In the genomic region with DNA sequence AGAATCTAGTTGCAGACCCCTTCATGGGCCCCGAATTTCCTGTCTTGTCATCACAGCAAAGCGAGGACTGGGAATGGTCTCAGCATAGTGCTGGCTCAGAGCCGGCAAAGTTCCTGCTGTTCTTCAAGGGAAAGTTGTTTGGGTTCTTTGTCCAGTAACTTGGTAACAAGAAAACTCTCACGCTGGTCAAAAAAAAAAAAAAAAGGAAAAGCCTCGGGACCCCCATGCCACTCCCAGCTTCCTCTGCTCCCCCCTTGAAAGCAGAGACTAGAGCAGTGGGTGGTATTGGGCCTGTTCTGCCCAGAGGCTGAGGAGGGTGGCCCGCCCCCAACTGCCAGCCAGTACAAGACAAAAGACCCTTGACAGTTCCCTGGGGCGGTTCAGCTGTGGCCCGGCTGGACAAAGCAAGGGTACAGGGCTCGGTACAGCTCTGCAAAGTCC, we compare ENCODE assay signal across 8 mouse cellular contexts. TPM values are rescaled to one million over a fixed set of nuclear protein-coding genes. Genes with fewer than 3 reads are reported as not detected.
DNase-seq lines count a peak whose midpoint lies in the region; ATAC-seq lines count a peak whose summit lies in the region.

No protein-coding gene starts in this region.

- DNase-seq in left cerebral cortex, postnatal 14 days (ENCODE audit: low spot score in 2 of 2), result peak; percentile 44 to 45
- no peak for DNase-seq in left cerebral cortex, adult 18-20 months (ENCODE audit: low spot score in 2 of 2)
- DNase-seq in embryonic facial prominence, embryonic 10.5 days (ENCODE audit: low spot score), result peak; percentile 61
- no peak for DNase-seq in spleen, postnatal 36 days (ENCODE audit: low spot score in 2 of 2)
- DNase-seq in liver, embryonic 11.5 days (ENCODE audit: low spot score), result no peak

- no peaks in the 10 kb centered on the region for H3K9me3 ChIP-seq in embryonic facial prominence, embryonic 10.5 days
- H3K9me3 ChIP-seq in hindbrain, embryonic 15.5 days, result no peaks in the 10 kb centered on the region
- H3K9me3 ChIP-seq in neural tube, embryonic 12.5 days, result no peaks in the 10 kb centered on the region
- no peaks in the 10 kb centered on the region for H3K9me3 ChIP-seq in liver, embryonic 11.5 days (ENCODE audit: control insufficient read depth, low read length)

- peak overlapping the region; percentile 70 for H3K4me2 ChIP-seq in hindbrain, embryonic 15.5 days
- peak overlapping the region; percentile 83 for H3K4me2 ChIP-seq in neural tube, embryonic 12.5 days (replicated peaks)
- H3K4me2 ChIP-seq in liver, embryonic 11.5 days, result no peak overlapping the region

- intact Hi-C loops in left cerebral cortex, postnatal 14 days (cut with DNase I), result no loop called here

- H3K4me1 ChIP-seq in embryonic facial prominence, embryonic 10.5 days, result peaks cover 46% of the 10 kb centered on the region
- peaks cover 35% of the 10 kb centered on the region for H3K4me1 ChIP-seq in hindbrain, embryonic 15.5 days (replicated peaks)
- peaks cover 31% of the 10 kb centered on the region for H3K4me1 ChIP-seq in neural tube, embryonic 12.5 days
- no peaks in the 10 kb centered on the region for H3K4me1 ChIP-seq in liver, embryonic 11.5 days (replicated peaks; ENCODE audit: control insufficient read depth, insufficient read depth, low read length)

- H3K27me3 ChIP-seq in embryonic facial prominence, embryonic 10.5 days (replicated peaks; ENCODE audit: low read depth, poor library complexity, severe bottlenecking), result peaks cover 55% of the 10 kb centered on the region
- no peaks in the 10 kb centered on the region for H3K27me3 ChIP-seq in hindbrain, embryonic 15.5 days
- H3K27me3 ChIP-seq in neural tube, embryonic 12.5 days (replicated peaks), result peaks cover 2% of the 10 kb centered on the region; the same call in 1 of the 2 replicates
- peaks cover 49% of the 10 kb centered on the region for H3K27me3 ChIP-seq in liver, embryonic 11.5 days (replicated peaks; ENCODE audit: control insufficient read depth, insufficient read depth, low read length)

- H3K36me3 ChIP-seq in embryonic facial prominence, embryonic 10.5 days (replicated peaks), result no peaks in the 10 kb centered on the region
- no peaks in the 10 kb centered on the region for H3K36me3 ChIP-seq in hindbrain, embryonic 15.5 days
- no peaks in the 10 kb centered on the region; the same call in 1 of the 2 replicates for H3K36me3 ChIP-seq in neural tube, embryonic 12.5 days
- no peaks in the 10 kb centered on the region for H3K36me3 ChIP-seq in liver, embryonic 11.5 days (ENCODE audit: control insufficient read depth, insufficient read depth, low read length)

- 0 out of 2 replicates have a peak overlapping the region, but pooled peaks have one; percentile 61 for H3K9ac ChIP-seq in hindbrain, embryonic 15.5 days
- H3K9ac ChIP-seq in neural tube, embryonic 12.5 days, result peak overlapping the region; percentile 81
- no peak overlapping the region for H3K9ac ChIP-seq in liver, embryonic 11.5 days (ENCODE audit: low read depth, low read length)

- peak; percentile 74 for ATAC-seq in hindbrain, embryonic 15.5 days (ENCODE audit: low FRiP score, low read depth)
- peak; percentile 30 for ATAC-seq in neural tube, embryonic 12.5 days (ENCODE audit: low FRiP score, low read depth)
- ATAC-seq in granulocyte monocyte progenitor cell, adult 5-6 weeks (replicated peaks; ENCODE audit: poor library complexity, severe bottlenecking), result no peak
- ATAC-seq in liver, embryonic 11.5 days (replicated peaks; ENCODE audit: low FRiP score), result no peak

- WGBS in embryonic facial prominence, embryonic 10.5 days, result 5% methylated on average over 9 of the region's 9 CpGs
- 4% methylated on average over 9 of the region's 9 CpGs for WGBS in hindbrain, embryonic 15.5 days
- 5% methylated on average over 9 of the region's 9 CpGs for WGBS in neural tube, embryonic 12.5 days
- WGBS in liver, embryonic 11.5 days, result 29% methylated on average over 9 of the region's 9 CpGs

- peak overlapping the region; percentile 66 for H3K4me3 ChIP-seq in embryonic facial prominence, embryonic 10.5 days
- H3K4me3 ChIP-seq in hindbrain, embryonic 15.5 days, result peak overlapping the region; percentile 57
- peak overlapping the region; percentile 67 for H3K4me3 ChIP-seq in neural tube, embryonic 12.5 days
- H3K4me3 ChIP-seq in liver, embryonic 11.5 days (ENCODE audit: low read depth, low read length), result no peak overlapping the region

- H3K27ac ChIP-seq in embryonic facial prominence, embryonic 10.5 days (replicated peaks), result peak overlapping the region; percentile 80
- peak overlapping the region; percentile 83 for H3K27ac ChIP-seq in hindbrain, embryonic 15.5 days (replicated peaks)
- H3K27ac ChIP-seq in neural tube, embryonic 12.5 days, result peak overlapping the region; percentile 96
- no peak overlapping the region for H3K27ac ChIP-seq in liver, embryonic 11.5 days (ENCODE audit: low read depth, low read length)

RNA-seq across cellular contexts. Expression of a gene that starts 1.7 kb away (rescaled TPM):
- 10 to 100 TPM; 35.7 to 45.1 TPM for total RNA-seq in left cerebral cortex, postnatal 14 days (2021)
- total RNA-seq in left cerebral cortex, adult 18-20 months (2021), result 10 to 100 TPM; 43.2 to 44.2 TPM
- polyA plus RNA-seq in embryonic facial prominence, embryonic 10.5 days (2016; fragmentation: Nextera tagmentation; extraction: Ambion mirVana), result 22.2 and 26.6 TPM in 2 replicates
- 95.5 and 106 TPM in 2 replicates for polyA plus RNA-seq in hindbrain, embryonic 15.5 days (2015; fragmentation: Nextera tagmentation; extraction: Ambion mirVana)
- polyA plus RNA-seq in neural tube, embryonic 12.5 days (2016; fragmentation: Nextera tagmentation; extraction: Ambion mirVana), result 90.6 and 92.9 TPM in 2 replicates
- not detected in 2 replicates for total RNA-seq in granulocyte monocyte progenitor cell, adult 5-6 weeks (2014; fragmentation: Nextera tagmentation)
- total RNA-seq in granulocyte monocyte progenitor cell, adult 5-6 weeks (2017), result not detected in 2 replicates
- polyA plus RNA-seq in liver, embryonic 11.5 days (2014; fragmentation: Nextera tagmentation; extraction: Ambion mirVana), result 5.3 and 6.8 TPM in 2 replicates

RNA-seq across cellular contexts. Expression of a gene that starts 14.3 kb away (rescaled TPM):
- total RNA-seq in left cerebral cortex, postnatal 14 days (2021), result 100 to 1,000 TPM; 136 to 137 TPM
- 100 to 1,000 TPM; 141 to 151 TPM for total RNA-seq in left cerebral cortex, adult 18-20 months (2021)
- polyA plus RNA-seq in embryonic facial prominence, embryonic 10.5 days (2016; fragmentation: Nextera tagmentation; extraction: Ambion mirVana), result 87.3 and 87.7 TPM in 2 replicates
- polyA plus RNA-seq in hindbrain, embryonic 15.5 days (2015; fragmentation: Nextera tagmentation; extraction: Ambion mirVana), result 114 and 119 TPM in 2 replicates
- 95.1 and 101 TPM in 2 replicates for polyA plus RNA-seq in neural tube, embryonic 12.5 days (2016; fragmentation: Nextera tagmentation; extraction: Ambion mirVana)
- total RNA-seq in granulocyte monocyte progenitor cell, adult 5-6 weeks (2014; fragmentation: Nextera tagmentation), result 27.5 and 31.3 TPM in 2 replicates
- total RNA-seq in granulocyte monocyte progenitor cell, adult 5-6 weeks (2017), result 28.1 and 30.1 TPM in 2 replicates
- polyA plus RNA-seq in liver, embryonic 11.5 days (2014; fragmentation: Nextera tagmentation; extraction: Ambion mirVana), result 57.6 and 62.4 TPM in 2 replicates

RNA-seq across cellular contexts. Expression of a gene that starts 23.9 kb away (rescaled TPM):
- total RNA-seq in left cerebral cortex, postnatal 14 days (2021), result not detected
- not detected for total RNA-seq in left cerebral cortex, adult 18-20 months (2021)
- 0.31 and 0.34 TPM in 2 replicates for polyA plus RNA-seq in embryonic facial prominence, embryonic 10.5 days (2016; fragmentation: Nextera tagmentation; extraction: Ambion mirVana)
- polyA plus RNA-seq in hindbrain, embryonic 15.5 days (2015; fragmentation: Nextera tagmentation; extraction: Ambion mirVana), result 0.18 and 0.31 TPM in 2 replicates
- 0.27 and 0.34 TPM in 2 replicates for polyA plus RNA-seq in neural tube, embryonic 12.5 days (2016; fragmentation: Nextera tagmentation; extraction: Ambion mirVana)
- total RNA-seq in granulocyte monocyte progenitor cell, adult 5-6 weeks (2014; fragmentation: Nextera tagmentation), result not detected in 2 replicates
- not detected in 2 replicates for total RNA-seq in granulocyte monocyte progenitor cell, adult 5-6 weeks (2017)
- not detected in 2 replicates for polyA plus RNA-seq in liver, embryonic 11.5 days (2014; fragmentation: Nextera tagmentation; extraction: Ambion mirVana)

RNA-seq across cellular contexts. Expression of a gene that starts 32.0 kb away (rescaled TPM):
- total RNA-seq in left cerebral cortex, postnatal 14 days (2021), result 10 to 100 TPM; 63.1 to 68.4 TPM
- 10 to 100 TPM; 59.0 to 59.7 TPM for total RNA-seq in left cerebral cortex, adult 18-20 months (2021)
- polyA plus RNA-seq in embryonic facial prominence, embryonic 10.5 days (2016; fragmentation: Nextera tagmentation; extraction: Ambion mirVana), result 72.3 and 73.3 TPM in 2 replicates
- polyA plus RNA-seq in hindbrain, embryonic 15.5 days (2015; fragmentation: Nextera tagmentation; extraction: Ambion mirVana), result 50.1 and 54.9 TPM in 2 replicates
- 62.4 and 64.7 TPM in 2 replicates for polyA plus RNA-seq in neural tube, embryonic 12.5 days (2016; fragmentation: Nextera tagmentation; extraction: Ambion mirVana)
- total RNA-seq in granulocyte monocyte progenitor cell, adult 5-6 weeks (2014; fragmentation: Nextera tagmentation), result 46.7 and 63.6 TPM in 2 replicates
- 34.0 and 35.8 TPM in 2 replicates for total RNA-seq in granulocyte monocyte progenitor cell, adult 5-6 weeks (2017)
- polyA plus RNA-seq in liver, embryonic 11.5 days (2014; fragmentation: Nextera tagmentation; extraction: Ambion mirVana), result 59.2 and 64.8 TPM in 2 replicates

RNA-seq across cellular contexts. Expression of a gene that starts 33.6 kb away (rescaled TPM):
- total RNA-seq in left cerebral cortex, postnatal 14 days (2021), result 1 to 10 TPM; 1.6 to 2.4 TPM
- total RNA-seq in left cerebral cortex, adult 18-20 months (2021), result 1 to 10 TPM in 1 of 2 experiments, under 1 TPM in 1; 0.82 to 1.1 TPM
- polyA plus RNA-seq in embryonic facial prominence, embryonic 10.5 days (2016; fragmentation: Nextera tagmentation; extraction: Ambion mirVana), result 0.26 and 0.62 TPM in 2 replicates
- polyA plus RNA-seq in hindbrain, embryonic 15.5 days (2015; fragmentation: Nextera tagmentation; extraction: Ambion mirVana), result 0.19 and 0.41 TPM in 2 replicates
- 1.8 TPM in 2 replicates for polyA plus RNA-seq in neural tube, embryonic 12.5 days (2016; fragmentation: Nextera tagmentation; extraction: Ambion mirVana)
- 1.6 TPM in 1 of 2 replicates, not detected in the other for total RNA-seq in granulocyte monocyte progenitor cell, adult 5-6 weeks (2014; fragmentation: Nextera tagmentation)
- total RNA-seq in granulocyte monocyte progenitor cell, adult 5-6 weeks (2017), result 0.04 TPM in 1 of 2 replicates, not detected in the other
- 0.10 and 0.16 TPM in 2 replicates for polyA plus RNA-seq in liver, embryonic 11.5 days (2014; fragmentation: Nextera tagmentation; extraction: Ambion mirVana)

Comparison
In these comparisons a context has a peak if more than half of its experiments do, and no peak if none do; other contexts are left out.
1. DNase-seq: peak in left cerebral cortex, postnatal 14 days (2 of 2) and embryonic facial prominence, embryonic 10.5 days (single experiment); none in left cerebral cortex, adult 18-20 months (0 of 2), spleen, postnatal 36 days (0 of 2) and liver, embryonic 11.5 days (single experiment).
2. ATAC-seq: peak in hindbrain, embryonic 15.5 days (single experiment) and neural tube, embryonic 12.5 days (single experiment); none in granulocyte monocyte progenitor cell, adult 5-6 weeks (single experiment) and liver, embryonic 11.5 days (single experiment).